Mouse (Mus musculus) brain, embryonic 14.5 days (tissue): ENCODE measurements around the gene Zkscan4. TPM values are rescaled to one million over a fixed set of nuclear protein-coding genes. Genes with fewer than 3 reads are reported as not detected.
A peak's percentile ranks its signal among the peaks of the same experiment; 100 is the strongest.
"Not testable (repeated sequence)": the region's sequence is repeated elsewhere in the genome, so short reads cannot be mapped to it uniquely, and the experiment has no call there.

Experiments
- DNase-seq: peaks from one replicate; pipeline ENCODE4 v3.0.0-alpha.2; 2011; ENCODE audit warnings: low read depth
- CTCF ChIP-seq: fragments of 200-500 bp; IDR thresholded peaks from 2 replicates; pipeline ENCODE4 v1.5.1; 2012; ENCODE audit warnings: inconsistent platforms, mild to moderate bottlenecking, moderate library complexity, borderline replicate concordance; ENCODE audit not compliant: insufficient read depth, insufficient read length; ENCODE audit errors: extremely low read depth
- POLR2A ChIP-seq: fragments of 200-500 bp; IDR thresholded peaks from 2 replicates; pipeline ENCODE4 v1.6.1; 2012; ENCODE audit warnings: mild to moderate bottlenecking, inconsistent platforms, borderline replicate concordance; ENCODE audit not compliant: poor library complexity, insufficient read depth, insufficient read length, severe bottlenecking; ENCODE audit errors: extremely low read depth
- polyA plus RNA-seq: library from polyadenylated mRNA; depleted of rRNA; stranded (reverse); fragments of >200 nt; gene quantifications from 2 replicates; pipeline ENCODE4 v1.2.3, GENCODE M21; 2012; rRNA removed

Zkscan4 gene
- polyA plus RNA-seq = 4.7 and 5.7 TPM in 2 replicates

DNA sequence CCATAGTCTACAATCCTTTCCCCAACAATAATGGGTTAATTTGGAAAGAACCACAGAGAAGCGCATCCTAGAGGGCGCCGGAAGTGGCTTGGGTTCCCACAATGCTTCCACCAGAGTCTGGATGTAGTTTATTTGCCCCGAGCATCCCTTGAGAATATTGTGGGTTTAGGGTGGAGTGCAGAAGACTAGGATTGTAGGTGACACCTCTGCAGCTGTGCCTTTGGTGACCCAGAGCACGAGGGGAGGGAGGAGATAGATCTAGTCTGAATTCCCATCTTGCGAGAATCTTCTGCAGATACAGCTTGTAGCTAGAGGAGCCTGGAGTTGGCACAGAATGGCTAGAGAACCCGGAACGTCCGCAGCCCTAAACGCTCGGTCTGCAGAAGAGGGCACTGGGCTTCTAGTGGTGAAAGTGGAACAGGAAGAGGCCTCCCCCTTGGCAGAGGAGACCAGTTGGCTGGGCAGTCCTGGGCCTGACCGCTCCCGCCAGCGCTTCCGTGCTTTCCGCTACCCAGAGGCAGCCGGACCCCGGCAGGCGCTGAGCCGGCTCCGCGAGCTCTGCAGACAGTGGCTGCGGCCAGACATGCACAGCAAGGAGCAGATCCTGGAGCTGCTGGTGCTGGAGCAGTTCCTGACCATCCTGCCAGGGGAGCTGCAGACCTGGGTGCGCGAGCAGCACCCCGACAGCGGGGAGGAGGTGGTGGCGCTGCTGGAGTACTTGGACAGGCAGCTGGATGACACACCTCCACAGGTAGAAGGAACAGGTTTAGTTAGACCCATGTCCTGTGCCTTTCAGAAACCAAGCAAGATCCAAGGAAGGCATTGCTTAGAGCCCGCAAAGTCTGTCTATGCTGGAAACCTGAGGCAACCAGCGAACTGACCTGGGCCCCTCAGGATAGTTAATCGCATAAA lies at the start of gene Zkscan4, which contains the start of gene Gm10065:
TSS of gene Zkscan4 (plus strand) at position 149 of the 912 bp plus-strand sequence.
TSS of gene Gm10065 (minus strand) at position 683 of the 912 bp plus-strand sequence.
- peak; percentile 5; the same call in 1 of the 2 replicates for TF ChIP-seq POLR2A
- DNase-seq = peak; percentile 93

DNA sequence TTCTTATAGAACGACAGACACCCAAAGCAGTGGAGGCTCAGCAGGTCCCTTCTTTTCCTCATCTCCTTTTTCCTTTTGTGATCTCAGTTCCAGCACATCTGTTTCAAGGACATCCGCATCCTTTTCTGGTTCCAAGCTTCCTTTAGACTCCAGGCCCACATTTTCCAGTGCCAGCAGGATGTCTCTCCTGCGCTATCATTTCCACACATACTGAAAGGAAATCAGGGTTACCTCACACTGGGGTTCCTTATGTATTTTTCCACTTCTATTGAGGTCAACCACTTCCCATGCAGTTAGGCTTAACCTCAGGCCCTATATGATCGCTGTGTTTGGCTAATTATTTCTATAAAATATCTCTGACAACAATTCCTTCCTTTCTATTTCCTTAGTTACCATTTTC lies 43.2 kb upstream of the Zkscan4 start:
- TF ChIP-seq POLR2A (no peak), CTCF (no peak)
- DNase-seq = no peak

DNA sequence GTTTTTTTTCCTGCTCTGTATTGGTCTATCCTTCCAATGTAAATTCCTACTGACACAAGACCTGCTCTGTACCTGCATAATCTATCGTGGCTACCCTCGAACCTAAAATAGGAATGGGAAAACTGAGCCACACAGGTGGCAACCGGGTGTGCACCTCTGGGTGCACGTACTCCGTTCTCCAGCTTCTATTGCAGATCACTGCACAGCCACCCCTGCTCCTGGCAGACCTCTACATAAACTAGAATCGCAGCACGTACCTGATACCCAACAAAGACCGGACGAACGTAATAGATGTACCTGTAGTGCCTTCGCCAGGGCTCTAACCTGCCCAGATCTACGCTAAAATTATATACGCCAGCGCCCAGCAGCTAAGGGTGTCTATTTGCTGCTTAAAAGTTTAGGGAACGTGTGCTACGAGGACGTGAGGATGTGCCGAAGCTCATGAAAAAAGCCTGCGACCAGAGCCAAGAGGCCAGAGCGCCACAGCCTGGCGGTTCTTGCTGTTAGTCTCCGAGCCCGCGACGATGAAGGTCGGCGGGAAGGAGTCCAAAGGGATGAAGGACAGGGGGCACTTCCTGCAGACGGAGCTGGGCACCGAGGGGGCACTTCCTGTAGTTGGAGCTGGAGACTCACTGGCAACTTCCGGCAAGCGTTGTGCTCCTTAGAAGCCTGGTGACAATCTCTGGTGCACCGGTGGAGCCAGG lies 38.1 kb upstream of the Zkscan4 start, which contains the start of gene Pgbd1:
TSS of gene Pgbd1 (minus strand) at position 556 of the 704 bp plus-strand sequence.
- TF ChIP-seq POLR2A (peak; percentile 32; the same call in 1 of the 2 replicates), CTCF (peak; percentile 31; the same call in 1 of the 2 replicates)
- peak; percentile 96 for DNase-seq

GRCm38 (mm10) chr13:21441207-21441572 lies 37.5 kb upstream of the Zkscan4 start:
- DNase-seq = no peak

DNA sequence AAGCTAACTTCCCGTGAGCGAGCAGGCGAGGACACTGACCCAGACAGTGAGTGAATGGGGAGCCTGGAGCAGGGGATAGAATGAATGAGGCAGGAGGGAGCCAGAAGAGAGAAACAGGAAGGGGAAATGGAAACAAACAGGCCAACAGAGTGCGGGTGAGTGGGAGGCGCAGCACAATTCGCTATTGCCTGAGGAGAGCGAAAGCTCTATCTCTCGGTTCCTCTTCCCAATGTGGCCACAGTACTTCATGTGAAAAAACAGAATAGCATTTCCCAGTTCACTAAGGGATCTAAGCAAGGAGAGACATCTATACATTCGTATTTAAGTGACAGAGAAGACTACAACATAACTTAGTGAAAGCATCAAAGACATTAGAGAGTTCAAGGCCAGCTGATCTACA lies 31.9 kb upstream of the Zkscan4 start:
- no peak for TF ChIP-seq POLR2A
- TF ChIP-seq CTCF = no peak
- DNase-seq = no peak

More at GRCm38 (mm10) chr13:21441207-21441572, 37.5 kb upstream of the Zkscan4 start:
- TF ChIP-seq CTCF (no peak), POLR2A (no peak)

DNA sequence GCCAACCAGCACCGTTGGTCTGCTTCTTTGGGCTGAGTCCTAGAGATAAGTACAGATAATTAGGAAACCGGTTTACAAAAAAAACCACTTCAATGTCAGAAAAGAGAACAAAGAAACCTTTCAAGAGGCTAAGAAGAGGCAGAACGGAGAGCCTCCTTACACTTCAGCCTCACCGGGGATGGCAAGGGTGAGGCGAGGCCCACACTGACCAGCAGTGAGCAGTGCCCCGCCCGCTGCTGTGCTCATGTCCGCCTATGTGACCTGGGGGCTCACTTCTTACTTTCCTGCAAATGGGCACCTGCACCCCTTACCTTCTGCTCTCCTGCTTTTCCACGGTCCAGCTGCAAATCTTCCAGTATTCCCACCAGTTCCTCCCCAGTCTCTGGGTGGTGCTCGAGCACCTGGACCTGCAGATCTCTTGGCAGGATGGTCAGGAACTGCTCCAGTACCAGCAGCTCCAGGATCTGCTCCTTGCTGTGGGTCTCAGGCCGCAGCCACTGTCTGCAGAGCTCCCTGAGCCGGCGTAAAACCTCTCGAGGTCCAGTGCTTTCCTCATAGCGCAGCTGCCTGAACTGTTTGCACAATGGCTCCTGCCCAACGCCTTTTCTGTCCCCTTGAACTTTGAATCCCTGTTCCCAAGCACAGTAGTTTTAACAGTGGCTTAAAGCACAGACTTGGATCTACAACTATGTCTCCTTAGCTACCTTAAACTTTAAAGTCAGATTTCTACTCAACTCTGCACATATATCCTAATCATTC lies 30.7 kb upstream of the Zkscan4 start:
- TF ChIP-seq CTCF (no peak), POLR2A (no peak)
- DNase-seq = no peak

DNA sequence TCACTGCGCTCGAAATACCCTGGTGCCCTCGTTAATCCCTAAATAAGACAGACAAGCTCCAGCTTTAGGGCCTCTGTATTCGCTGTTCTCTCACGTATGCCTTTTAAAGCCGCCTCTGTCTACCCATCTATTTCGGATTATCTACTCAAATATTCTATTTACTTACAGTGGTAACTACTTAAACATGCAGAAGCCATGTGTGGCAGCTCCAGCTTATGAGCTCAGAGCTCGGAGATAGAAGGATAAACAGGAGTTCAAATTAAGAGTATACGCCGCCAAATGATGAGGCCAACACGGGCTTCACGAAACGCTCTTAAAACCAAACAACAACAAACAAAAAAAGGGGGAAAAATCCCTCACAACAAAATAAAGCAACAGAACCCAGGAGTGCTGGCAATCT lies 25.7 kb upstream of the Zkscan4 start:
- no peak for DNase-seq

GRCm38 (mm10) chr13:21453449-21453848 lies 25.3 kb upstream of the Zkscan4 start, which contains the start of gene Zscan26:
Gene Zscan26 (minus strand): TSS chr13:21453730.
- DNase-seq = peak; percentile 94
- peak; percentile 8; the same call in 1 of the 2 replicates for TF ChIP-seq POLR2A
- no peak for TF ChIP-seq CTCF

More for the DNA sequence above, 25.7 kb upstream of the Zkscan4 start:
- TF ChIP-seq CTCF (no peak), POLR2A (no peak)

DNA sequence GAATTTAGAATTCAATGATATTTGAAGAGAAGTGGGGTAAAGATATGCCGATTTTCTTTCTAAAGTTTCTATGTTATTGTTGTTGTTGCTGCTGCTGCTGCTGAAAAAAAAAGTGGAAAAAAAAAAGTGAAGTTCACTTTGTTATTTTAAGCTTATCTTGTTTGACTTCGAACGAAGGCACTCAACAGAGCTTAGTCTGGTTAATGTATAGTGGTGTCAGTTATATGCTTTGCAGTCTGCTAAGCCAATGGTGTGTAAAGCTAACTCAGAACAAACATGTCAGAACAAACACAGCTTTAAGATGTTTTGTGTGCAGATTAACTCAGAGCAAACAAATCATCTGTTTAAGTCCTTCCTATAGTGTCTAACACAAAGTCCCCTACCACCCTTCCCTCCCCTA lies 24.6 kb upstream of the Zkscan4 start:
- TF ChIP-seq POLR2A (no peak), CTCF (no peak)
- DNase-seq = no peak

DNA sequence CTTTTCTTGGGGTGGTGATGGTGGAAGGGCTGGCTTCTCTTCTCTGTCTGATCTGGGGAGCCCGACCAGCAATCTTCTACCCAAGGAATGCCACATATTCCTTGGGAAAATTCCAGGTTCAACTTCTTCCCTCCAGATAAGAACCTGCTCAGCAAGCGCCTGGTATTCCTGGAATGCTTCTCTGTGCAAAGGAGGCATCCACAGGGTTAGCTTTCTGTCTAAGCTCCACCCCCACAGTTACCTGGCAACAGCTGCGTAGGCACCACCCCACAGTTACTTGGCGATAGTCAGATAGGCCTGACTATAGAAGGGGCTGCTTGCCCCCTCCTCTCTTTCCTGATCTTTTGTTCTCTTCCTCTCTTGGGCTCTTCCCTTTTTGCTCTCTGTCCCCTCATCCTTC lies 22.4 kb upstream of the Zkscan4 start:
- no peak for TF ChIP-seq POLR2A
- no peak for TF ChIP-seq CTCF
- no peak for DNase-seq

DNA sequence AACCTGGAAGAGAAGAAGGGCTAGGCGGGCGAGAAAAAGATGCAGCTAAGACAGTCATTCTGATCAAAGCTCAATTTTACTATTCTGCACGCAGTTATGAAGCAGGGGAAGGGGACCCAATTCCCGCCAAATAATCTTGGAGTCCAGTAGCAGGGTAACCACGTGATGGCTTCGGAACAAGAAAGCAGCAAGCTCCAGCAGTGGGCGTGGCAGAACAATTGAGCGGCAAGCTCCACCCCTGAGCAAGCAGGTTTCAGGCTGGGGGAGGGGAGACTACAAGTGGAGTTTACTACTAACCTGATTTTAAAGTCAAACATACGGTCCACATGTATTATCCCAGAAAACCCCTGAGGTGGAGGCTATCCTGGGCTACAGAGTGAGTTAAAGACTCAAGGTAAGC lies 16.2 kb upstream of the Zkscan4 start:
- not testable (repeated sequence) for DNase-seq
